Mouse (Mus musculus) Muller cell, postnatal 12 days (primary cell): ENCODE measurements around the gene Cdk8.
A peak's percentile ranks its signal among the peaks of the same experiment; 100 is the strongest.
"Not testable (repeated sequence)": the region's sequence is repeated elsewhere in the genome, so short reads cannot be mapped to it uniquely, and the experiment has no call there.

Experiments
- DNase-seq: peaks from one replicate; pipeline ENCODE4 v3.0.0-alpha.2; 2015; ENCODE audit errors: inconsistent ontology term

Cdk8 gene

GRCm38 (mm10) chr5:146230864-146231654 lies at the start of gene Cdk8:
Cdk8 (plus strand) TSS chr5:146231230.
- DNase-seq = peak; percentile 95

GRCm38 (mm10) chr5:146185204-146185603 lies 45.8 kb upstream of the Cdk8 start, which contains the start of gene 1700001J03Rik:
1700001J03Rik (minus strand) TSS chr5:146185304.
- DNase-seq = not testable (repeated sequence)

GRCm38 (mm10) chr5:146187441-146187840 lies 43.6 kb upstream of the Cdk8 start:
- DNase-seq = peak; percentile 22

GRCm38 (mm10) chr5:146188144-146188543 lies 42.9 kb upstream of the Cdk8 start:
- no peak for DNase-seq

GRCm38 (mm10) chr5:146188712-146189111 lies 42.3 kb upstream of the Cdk8 start:
- no peak for DNase-seq

- no peak for DNase-seq
Measured at GRCm38 (mm10) chr5:146190093-146190492, 40.9 kb upstream of the Cdk8 start.

DNA sequence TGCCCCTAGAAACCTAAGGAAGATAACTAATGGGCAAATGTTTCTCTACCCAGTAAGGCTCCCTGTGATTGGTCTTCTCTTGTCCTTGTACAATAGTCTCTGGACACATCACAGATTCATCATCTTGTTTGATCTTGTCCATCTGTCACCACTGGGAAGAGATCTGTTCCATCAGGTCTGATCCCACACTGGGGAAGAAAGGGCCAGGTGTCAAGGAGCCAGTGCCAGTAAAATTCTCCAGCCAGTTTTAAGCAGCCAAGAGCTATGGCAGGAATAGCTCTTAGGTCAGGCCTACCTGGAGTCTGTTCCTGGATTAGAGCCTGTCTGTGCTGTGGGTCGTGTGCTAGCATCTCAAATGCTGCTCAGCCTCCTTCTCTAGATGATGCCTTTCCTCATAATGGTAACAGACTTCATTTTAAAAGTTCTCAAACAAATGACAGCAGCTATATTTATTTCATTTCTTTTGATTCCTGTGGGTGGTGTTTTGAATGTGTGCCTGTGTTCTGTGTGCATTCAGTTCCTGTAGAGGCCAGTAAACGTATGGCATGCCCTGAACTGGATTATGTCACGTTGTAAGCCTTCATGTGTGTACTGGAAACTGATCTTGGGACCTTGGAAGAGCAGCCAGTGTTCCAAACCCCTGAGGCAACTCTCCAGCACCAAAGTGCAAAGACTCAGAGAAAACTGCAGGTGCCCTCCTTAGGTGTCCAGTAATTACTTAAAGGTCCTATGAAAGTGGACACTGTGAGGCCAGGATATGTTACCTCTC lies 40.3 kb upstream of the Cdk8 start:
- no peak for DNase-seq

GRCm38 (mm10) chr5:146193360-146193759 lies 37.7 kb upstream of the Cdk8 start:
- no peak for DNase-seq

GRCm38 (mm10) chr5:146199073-146199472 lies 32.0 kb upstream of the Cdk8 start:
- DNase-seq = no peak

DNA sequence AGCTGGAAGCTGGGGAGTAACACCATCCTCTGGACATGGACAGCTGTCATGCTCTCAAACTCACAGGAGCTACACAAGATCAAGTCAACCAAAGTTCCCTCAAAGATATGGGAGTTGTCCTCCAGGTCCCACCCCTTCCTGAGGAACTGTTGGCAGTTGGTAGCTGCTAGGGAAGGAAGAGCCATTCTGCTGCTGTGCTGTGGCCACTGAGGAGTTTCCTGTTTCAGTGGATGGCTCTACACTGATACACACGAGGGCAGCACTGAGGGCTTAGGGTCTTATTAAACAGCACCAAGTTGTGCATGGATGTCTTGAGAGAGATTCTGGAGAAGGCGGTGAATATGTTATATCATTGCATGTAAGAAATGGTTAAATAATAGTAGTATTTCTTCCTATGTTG lies 31.5 kb upstream of the Cdk8 start:
- no peak for DNase-seq

GRCm38 (mm10) chr5:146200580-146200979 lies 30.4 kb upstream of the Cdk8 start:
- DNase-seq = no peak

GRCm38 (mm10) chr5:146203921-146204320 lies 27.1 kb upstream of the Cdk8 start:
- DNase-seq = no peak

DNA sequence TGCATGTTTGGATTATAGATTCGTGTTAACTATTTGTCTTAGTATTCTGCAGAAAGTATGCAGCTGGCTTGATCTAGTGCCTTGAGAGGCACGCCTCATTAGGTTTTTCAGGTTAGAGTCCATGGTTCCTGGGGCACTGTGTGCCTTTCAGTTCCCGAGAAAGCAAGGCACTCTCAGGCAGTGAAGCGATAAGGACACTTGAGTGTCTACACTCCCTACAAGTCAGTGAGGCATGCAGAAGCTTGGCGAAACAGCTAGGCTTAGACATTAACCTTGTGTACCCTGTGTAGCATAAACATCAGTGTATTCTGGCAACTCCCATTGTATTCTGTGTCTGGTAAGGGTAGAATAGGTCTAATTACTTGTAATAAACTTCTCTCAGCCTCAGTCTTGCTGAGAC lies 25.5 kb upstream of the Cdk8 start:
- no peak for DNase-seq

DNA sequence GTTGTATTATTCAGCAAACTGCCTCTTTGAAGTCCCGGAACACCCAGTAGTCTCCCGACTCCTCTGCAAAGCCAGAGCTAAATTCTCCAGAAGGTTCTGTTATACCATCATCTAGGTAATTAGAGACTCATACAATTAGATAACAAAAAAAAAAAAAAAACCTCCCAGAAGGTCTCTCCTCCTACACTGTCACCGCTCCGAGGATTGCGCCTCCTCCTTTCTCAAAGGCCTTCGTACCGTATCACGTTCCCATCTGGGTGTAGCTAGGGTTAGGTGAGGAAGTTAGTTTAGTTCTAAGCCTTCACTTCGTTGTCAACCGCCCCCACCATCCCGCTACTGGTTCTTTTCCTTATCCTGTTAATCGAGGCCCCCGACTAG lies 10.5 kb upstream of the Cdk8 start:
- no peak for DNase-seq

GRCm38 (mm10) chr5:146220879-146221714 lies 9.9 kb upstream of the Cdk8 start, which contains the start of gene Rnf6:
Rnf6 (minus strand) TSS chr5:146221555.
- peak; percentile 99 for DNase-seq

GRCm38 (mm10) chr5:146221722-146222121 lies 9.3 kb upstream of the Cdk8 start:
- DNase-seq = no peak

GRCm38 (mm10) chr5:146223786-146224185 lies 7.2 kb upstream of the Cdk8 start:
- DNase-seq = no peak

- no peak for DNase-seq
Measured at GRCm38 (mm10) chr5:146227496-146227895, 3.5 kb upstream of the Cdk8 start.

DNA sequence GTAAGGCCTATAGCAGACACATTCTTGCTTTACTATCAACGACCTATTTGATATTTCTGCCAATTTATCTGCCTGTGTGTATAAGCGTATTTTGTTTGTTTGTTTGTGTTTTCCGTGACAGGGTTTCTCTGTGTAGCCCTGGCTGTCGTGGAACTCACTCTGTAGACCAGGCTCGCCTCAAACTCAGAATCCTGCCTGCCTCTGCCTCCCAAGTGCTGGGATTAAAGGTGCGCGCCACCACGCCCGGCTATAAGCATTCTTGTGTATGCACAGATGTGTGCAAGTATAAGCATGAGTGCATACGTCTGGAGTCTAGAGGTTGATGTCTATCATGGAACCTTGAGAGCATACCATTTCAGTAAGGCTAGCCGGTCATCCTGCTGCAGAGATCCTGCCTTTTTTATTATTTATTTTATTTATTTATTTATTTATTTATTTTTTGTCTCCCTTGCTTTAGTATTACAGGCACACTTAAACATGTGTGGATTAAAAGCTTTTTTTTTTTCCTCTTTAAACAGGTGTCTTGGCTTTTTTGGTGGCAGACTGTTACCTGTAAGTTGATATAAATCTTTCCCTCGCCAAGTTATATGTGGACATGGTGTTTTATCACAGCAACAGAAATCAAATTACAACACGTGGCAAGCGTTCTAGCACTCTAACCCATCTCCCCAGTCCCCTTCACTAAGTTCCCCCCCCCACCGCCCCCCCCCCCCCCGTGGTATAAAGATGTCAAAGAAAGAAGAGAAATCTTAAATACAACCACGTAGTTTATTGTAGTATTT lies 970 bp upstream of the Cdk8 start:
- DNase-seq = no peak

DNA sequence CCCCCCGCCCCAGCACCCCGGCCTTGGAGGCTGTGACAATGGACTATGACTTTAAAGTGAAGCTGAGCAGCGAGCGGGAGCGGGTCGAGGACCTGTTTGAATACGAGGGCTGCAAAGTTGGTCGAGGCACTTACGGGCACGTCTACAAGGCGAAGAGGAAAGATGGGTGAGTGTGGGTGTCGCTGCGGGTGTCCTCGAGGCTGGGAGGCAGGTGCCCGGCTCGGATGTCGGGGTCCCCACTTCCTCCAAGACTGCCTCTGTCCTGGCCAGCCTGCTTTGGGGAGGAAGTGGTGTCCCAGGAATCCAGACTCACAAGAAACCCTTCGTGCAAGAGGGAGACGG lies 596 bp downstream of the Cdk8 start:
- peak; percentile 26 for DNase-seq

GRCm38 (mm10) chr5:146232056-146232675 lies 1.1 kb downstream of the Cdk8 start:
- DNase-seq = no peak
